Mouse (Mus musculus): Measurements from ENCODE around the gene Best3.

The Best3 gene

DNA sequence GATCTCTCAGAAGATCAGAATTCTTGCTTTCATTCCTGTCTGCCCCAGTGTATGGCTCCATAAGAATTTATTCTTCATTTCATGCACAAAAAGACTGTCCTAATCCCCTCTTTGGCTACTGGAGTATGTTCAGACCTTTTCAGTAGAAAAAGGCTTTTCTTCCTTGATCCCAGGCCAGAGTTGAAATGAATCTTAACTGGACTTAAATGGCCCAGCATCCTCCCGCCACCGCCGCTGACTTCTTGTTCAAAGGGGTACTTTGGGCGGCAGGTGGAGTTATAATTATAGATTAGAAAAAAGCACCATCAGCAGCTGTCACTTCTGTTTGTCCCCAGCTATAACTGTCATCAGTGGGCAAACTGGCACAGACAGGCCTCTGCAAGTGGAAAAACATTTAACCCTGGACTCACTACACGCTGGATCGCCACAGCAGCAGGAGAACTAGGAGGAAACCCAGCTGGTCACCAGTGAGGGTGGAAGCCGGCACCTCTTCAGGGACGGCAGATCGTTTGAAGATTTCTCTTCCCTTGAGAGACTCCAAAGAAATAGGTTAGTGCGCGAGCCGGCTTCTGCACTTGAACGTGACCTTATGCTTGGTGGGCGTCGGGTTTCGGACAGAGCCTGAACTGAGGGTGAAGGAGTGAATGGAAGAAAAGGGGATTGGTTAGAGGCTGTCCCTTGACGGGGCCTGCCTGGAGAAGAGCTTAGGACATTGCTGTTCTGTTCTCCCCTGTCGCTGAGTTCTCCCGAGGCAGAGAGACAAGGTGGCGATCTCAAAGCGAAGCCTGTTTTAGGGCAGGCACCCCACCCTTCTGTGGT lies at the start of gene Best3:
Gene Best3 (plus strand): TSS at position 51 of the 819 bp plus-strand sequence.
- no peak for DNase-seq

- DNase-seq = no peak
Measured at GRCm38 (mm10) chr10:116943025-116943424, 43.1 kb upstream of the Best3 start.

DNA sequence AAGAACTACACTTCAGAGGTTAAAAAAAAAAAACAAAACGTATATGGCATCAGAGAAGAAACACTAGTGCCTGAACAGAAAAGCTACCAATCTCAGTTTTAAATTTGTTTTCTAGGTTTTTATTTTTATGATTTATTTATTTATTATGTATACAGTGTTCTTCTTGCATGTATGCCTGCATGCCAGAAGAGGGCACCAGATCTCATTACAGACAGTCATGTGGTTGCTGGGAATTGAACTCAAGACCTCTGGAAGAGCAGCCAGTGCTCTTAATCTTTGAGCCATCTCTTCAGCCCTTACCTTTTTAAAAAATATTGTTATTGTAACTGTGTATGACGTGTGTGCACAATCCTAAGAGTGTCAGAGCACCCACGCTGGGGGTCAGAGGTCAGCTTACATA lies 42.0 kb upstream of the Best3 start:
- no peak for DNase-seq

DNA sequence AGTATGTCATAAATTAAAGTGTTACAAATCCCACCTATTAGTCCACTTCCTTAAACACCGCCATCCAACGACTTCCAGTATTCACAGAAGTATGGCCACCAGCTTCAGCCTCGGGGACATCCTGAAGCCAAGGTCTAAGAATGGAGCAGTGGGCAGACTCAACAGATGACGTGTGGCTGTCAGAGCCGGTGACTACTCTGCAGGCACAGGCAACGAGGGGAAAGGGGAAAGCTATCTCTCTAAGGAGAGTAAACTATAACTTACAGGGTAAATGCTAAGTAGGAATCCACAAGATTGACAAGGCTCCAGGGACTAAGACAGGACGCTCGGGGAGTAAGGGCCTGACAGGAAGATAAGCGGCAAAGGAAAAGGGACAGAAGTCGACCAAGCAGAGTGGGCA lies 41.2 kb upstream of the Best3 start:
- no peak for DNase-seq

DNA sequence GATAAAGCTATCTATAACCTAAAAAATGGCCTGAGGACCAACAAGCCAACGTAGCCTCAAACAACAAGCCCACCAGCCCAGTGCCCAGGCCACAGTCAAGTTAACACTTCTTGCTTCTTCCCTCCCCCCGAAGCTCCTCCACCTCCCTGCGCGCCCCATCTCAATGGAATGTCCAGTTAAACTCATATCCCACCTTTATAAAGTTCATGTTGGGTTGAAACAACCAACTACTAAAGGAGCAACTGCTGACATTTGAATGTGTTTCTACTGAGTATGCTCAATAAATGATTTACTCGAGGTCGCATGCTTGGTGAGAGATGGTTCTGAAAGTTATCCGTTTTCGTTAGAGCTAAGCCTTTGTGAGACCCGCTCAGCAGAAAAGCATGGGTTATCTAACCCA lies 37.7 kb upstream of the Best3 start:
- no peak for DNase-seq

- DNase-seq = peak; percentile 56
Measured at GRCm38 (mm10) chr10:116949111-116950008, 36.8 kb upstream of the Best3 start.

GRCm38 (mm10) chr10:116950009-116950769 lies 35.9 kb upstream of the Best3 start, which contains the start of gene Rab3ip:
Gene Rab3ip (minus strand): TSS chr10:116950769.
- DNase-seq = peak; percentile 89

DNA sequence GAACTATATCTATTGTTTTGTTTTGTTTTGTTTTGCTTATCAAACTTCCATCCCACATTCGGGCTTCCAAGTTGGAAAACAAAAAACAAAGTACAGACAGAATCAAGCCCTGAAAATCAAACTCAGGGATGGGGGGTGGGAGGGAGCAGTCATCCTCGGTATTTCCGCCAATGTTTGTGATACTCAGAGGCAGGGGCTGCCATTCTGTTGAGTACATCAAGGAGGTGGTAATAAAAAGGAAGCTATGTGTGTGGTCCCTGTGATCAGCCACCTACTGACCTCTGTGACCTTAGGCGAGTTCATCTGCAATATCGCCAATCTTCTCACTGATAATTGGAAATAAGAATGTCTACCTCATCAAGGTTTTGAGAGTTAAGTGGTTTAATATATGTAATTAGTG lies 35.2 kb upstream of the Best3 start:
- DNase-seq = peak; percentile 49

- no peak for DNase-seq
Measured at GRCm38 (mm10) chr10:116955191-116955590, 30.9 kb upstream of the Best3 start.

- DNase-seq = no peak
Measured at GRCm38 (mm10) chr10:116956483-116957158, 29.5 kb upstream of the Best3 start.

- no peak for DNase-seq
Measured at GRCm38 (mm10) chr10:116957867-116958551, 28.1 kb upstream of the Best3 start.

GRCm38 (mm10) chr10:116962152-116962551 lies 24.0 kb upstream of the Best3 start:
- no peak for DNase-seq

DNA sequence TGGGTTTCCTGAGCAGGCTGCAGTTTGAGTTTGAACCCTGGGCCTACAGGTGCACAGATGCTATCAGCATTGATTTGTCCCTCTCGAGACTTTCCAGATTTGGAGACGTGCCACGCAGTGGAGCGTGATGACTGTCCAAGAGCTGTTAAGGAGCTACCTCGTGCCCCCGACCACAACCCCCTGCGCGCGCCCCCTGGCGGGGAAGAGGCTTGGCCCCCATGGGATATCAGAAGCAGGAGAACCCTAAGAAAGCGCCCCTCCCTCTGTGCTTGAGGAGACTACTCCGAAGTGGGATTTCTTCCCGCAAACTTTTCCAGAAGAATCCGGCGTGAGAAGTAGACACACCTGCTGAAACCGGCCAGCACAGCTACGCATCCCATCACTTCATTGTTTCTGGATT lies 23.3 kb upstream of the Best3 start:
- no peak for DNase-seq

DNA sequence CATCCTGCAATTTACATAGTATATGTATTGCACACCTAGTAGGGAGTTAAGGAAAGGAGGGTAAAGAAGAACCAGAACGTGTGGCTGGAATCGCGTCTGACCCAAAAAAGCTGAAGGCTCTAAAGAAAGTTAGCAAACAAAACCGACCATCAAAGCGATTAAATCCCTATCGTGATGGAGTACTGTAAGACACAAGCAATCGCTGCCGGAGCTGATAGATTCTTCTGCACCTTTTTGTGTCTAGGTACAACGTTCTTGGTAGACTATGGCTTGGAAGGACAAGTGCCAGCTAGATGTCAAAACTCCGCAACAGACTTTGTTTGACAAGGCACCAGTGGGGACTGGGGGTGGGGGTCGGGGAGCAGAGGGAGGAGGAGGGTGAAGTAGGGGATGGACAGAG lies 22.0 kb upstream of the Best3 start:
- no peak for DNase-seq

GRCm38 (mm10) chr10:116964571-116964970 lies 21.5 kb upstream of the Best3 start:
- no peak for DNase-seq

- no peak for DNase-seq
Measured at GRCm38 (mm10) chr10:116965297-116965696, 20.8 kb upstream of the Best3 start.

GRCm38 (mm10) chr10:116966065-116966464 lies 20.0 kb upstream of the Best3 start:
- DNase-seq = no peak

GRCm38 (mm10) chr10:116968741-116969140 lies 17.4 kb upstream of the Best3 start:
- no peak for DNase-seq

GRCm38 (mm10) chr10:116972509-116972908 lies 13.6 kb upstream of the Best3 start, which contains the start of gene Gm10271:
Gene Gm10271 (minus strand): TSS chr10:116972609.
- DNase-seq = no peak

GRCm38 (mm10) chr10:116977455-116977854 lies 8.7 kb upstream of the Best3 start:
- no peak for DNase-seq

GRCm38 (mm10) chr10:116977858-116978257 lies 8.3 kb upstream of the Best3 start:
- no peak for DNase-seq

GRCm38 (mm10) chr10:116978841-116979240 lies 7.3 kb upstream of the Best3 start:
- no peak for DNase-seq
